Mouse (Mus musculus): ENCODE measurements around the gene Tbc1d23. TPM values are rescaled to one million over a fixed set of nuclear protein-coding genes. Genes with fewer than 3 reads are reported as not detected.

The Tbc1d23 gene
- polyA plus RNA-seq (2012; rRNA removed) = 6.9 and 7.9 TPM in 2 replicates

GRCm38 (mm10) chr16:57231089-57231936, at the start of gene Tbc1d23:
Gene Tbc1d23 (minus strand): TSS chr16:57231504.

GRCm38 (mm10) chr16:57166611-57167513, 64.4 kb downstream of the Tbc1d23 start, which contains the start of gene Nit2:
Gene Nit2 (minus strand): TSS chr16:57167341.

GRCm38 (mm10) chr16:57120913-57121815, 110.1 kb downstream of the Tbc1d23 start, which contains the start of gene Tomm70a:
Gene Tomm70a (plus strand): TSS chr16:57121703.

Other genes with a start within 250 kb of the Tbc1d23 start
- gene Tmem45a2, start 160.1 kb downstream of the Tbc1d23 start, polyA plus RNA-seq (2012; rRNA removed) = not detected in 2 replicates
- gene Tomm70a, start 109.8 kb downstream of the Tbc1d23 start, polyA plus RNA-seq (2012; rRNA removed) = 9.4 and 10.4 TPM in 2 replicates
- 10.7 and 11.2 TPM in 2 replicates for gene Nit2, start 64.2 kb downstream of the Tbc1d23 start, polyA plus RNA-seq (2012; rRNA removed)
- gene Tmem30c, start 61.4 kb upstream of the Tbc1d23 start, polyA plus RNA-seq (2012; rRNA removed) = 0.05 TPM in 1 of 2 replicates, not detected in the other
- 9.2 and 11.3 TPM in 2 replicates for gene Filip1l, start 121.6 kb upstream of the Tbc1d23 start, polyA plus RNA-seq (2012; rRNA removed)